Mouse (Mus musculus) stomach, embryonic 14.5 days (tissue): ENCODE measurements around the gene F3. TPM values are rescaled to one million over a fixed set of nuclear protein-coding genes. Genes with fewer than 3 reads are reported as not detected.

Source experiments
- ATAC-seq: fragments of 200-750 bp; cut with Nextera tagmentation; 2 replicates; pipeline ENCODE4 v1.8.0; 2017; ENCODE audit warnings: low read depth, moderate TSS enrichment; ENCODE audit not compliant: insufficient number of reproducible peaks, insufficient read depth, low FRiP score
- H3K27ac ChIP-seq: fragments of 300-500 bp; sonication (generic); 2 replicates; pipeline ENCODE4 v1.5.1; 2014; ENCODE audit warnings: mild to moderate bottlenecking, low read length, moderate library complexity, mixed read lengths
- H3K27me3 ChIP-seq: fragments of 300-500 bp; sonication (generic); 2 replicates; pipeline ENCODE4 v1.6.1; 2014; ENCODE audit warnings: low read length, control low read depth, mixed read lengths; ENCODE audit not compliant: control insufficient read depth, insufficient read depth
- H3K36me3 ChIP-seq: fragments of 300-500 bp; sonication (generic); 2 replicates; pipeline ENCODE4 v1.6.1; 2014; ENCODE audit warnings: mild to moderate bottlenecking, control low read depth, low read length, moderate library complexity, mixed read lengths; ENCODE audit not compliant: control insufficient read depth, insufficient read depth
- H3K4me1 ChIP-seq: fragments of 300-500 bp; sonication (generic); 2 replicates; pipeline ENCODE4 v1.6.1; 2014; ENCODE audit warnings: low read length, control low read depth, mixed read lengths; ENCODE audit not compliant: control insufficient read depth, insufficient read depth
- H3K4me2 ChIP-seq: fragments of 300-500 bp; sonication (generic); replicated peaks from 2 replicates; pipeline ENCODE4 v1.6.1; 2014; ENCODE audit warnings: low read depth, low read length, control low read depth
- H3K4me3 ChIP-seq: fragments of 300-500 bp; sonication (generic); 2 replicates; pipeline ENCODE4 v1.5.1; 2014; ENCODE audit warnings: low read depth, low read length, control low read depth
- H3K9ac ChIP-seq: fragments of 300-500 bp; sonication (generic); replicated peaks from 2 replicates; pipeline ENCODE4 v1.6.1; 2014; ENCODE audit warnings: low read depth, mild to moderate bottlenecking, control low read depth, low read length, moderate library complexity, mixed read lengths
- H3K9me3 ChIP-seq: fragments of 300-500 bp; sonication (generic); 2 replicates; pipeline ENCODE4 v1.6.1; 2016; ENCODE audit warnings: low read depth, low read length, control low read depth; ENCODE audit not compliant: control insufficient read depth
- WGBS: fragments of 180-500 bp; shearing (Covaris S2); extraction: QIAGEN DNeasy Blood & Tissue Kit; methylation state at CpG from one replicate; pipeline ENCODE4 v1.1.7; 2014; 5-methylcytosine and 5-hydroxymethylcytosine counted together
- polyA plus RNA-seq: library from polyadenylated mRNA; unstranded; fragments of >200 nt; fragmentation: Nextera tagmentation; extraction: Ambion mirVana; gene quantifications from 2 replicates; pipeline ENCODE4 v1.2.1, GENCODE M21; 2014

F3 gene
- polyA plus RNA-seq, 1 experiment from 2014 or later, result 22.3 TPM

GRCm38 (mm10) chr3:121713816-121714215 lies 9.5 kb upstream of the F3 start:
- H3K4me2 ChIP-seq, result no peak overlapping the region
- no peak for ATAC-seq
- no peak overlapping the region for H3K9ac ChIP-seq
- no peak overlapping the region for H3K4me3 ChIP-seq
- H3K36me3 ChIP-seq, result no peaks in the 10 kb centered on the region
- no peaks in the 10 kb centered on the region for H3K9me3 ChIP-seq
- H3K4me1 ChIP-seq, result 0 out of 2 replicates have a peak, but pooled peaks cover 8% of the 10 kb centered on the region
- H3K27ac ChIP-seq, result no peak overlapping the region
- 74% methylated on average over 8 of the region's 8 CpGs for whole genome bisulfite sequencing
- H3K27me3 ChIP-seq, result no peaks in the 10 kb centered on the region

DNA sequence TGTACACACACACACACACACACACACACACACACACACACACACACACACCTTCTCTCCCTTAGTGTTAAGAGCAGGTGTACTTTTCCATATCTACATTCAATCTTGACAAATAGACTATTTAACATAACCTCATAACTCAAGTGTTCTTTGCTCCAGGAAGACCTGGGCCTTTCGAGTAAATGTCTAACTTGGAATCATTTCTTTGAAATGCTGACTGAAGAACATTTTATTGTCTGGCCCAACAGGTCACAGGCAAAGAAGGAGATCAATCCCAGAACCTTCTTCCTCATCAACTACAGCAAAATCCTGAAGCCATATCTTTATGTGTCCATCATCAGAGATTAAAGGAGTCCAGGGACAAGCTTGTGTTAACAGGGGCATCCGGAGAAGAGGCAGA lies 8.9 kb upstream of the F3 start:
- 64% methylated on average over 2 of the region's 2 CpGs for WGBS
- 0 out of 2 replicates have a peak, but pooled peaks cover 8% of the 10 kb centered on the region for H3K4me1 ChIP-seq
- no peak overlapping the region for H3K9ac ChIP-seq
- no peaks in the 10 kb centered on the region for H3K36me3 ChIP-seq
- no peak overlapping the region for H3K4me3 ChIP-seq
- no peaks in the 10 kb centered on the region for H3K27me3 ChIP-seq
- no peak overlapping the region for H3K27ac ChIP-seq
- no peaks in the 10 kb centered on the region for H3K9me3 ChIP-seq
- no peak overlapping the region for H3K4me2 ChIP-seq
- ATAC-seq, result no peak

DNA sequence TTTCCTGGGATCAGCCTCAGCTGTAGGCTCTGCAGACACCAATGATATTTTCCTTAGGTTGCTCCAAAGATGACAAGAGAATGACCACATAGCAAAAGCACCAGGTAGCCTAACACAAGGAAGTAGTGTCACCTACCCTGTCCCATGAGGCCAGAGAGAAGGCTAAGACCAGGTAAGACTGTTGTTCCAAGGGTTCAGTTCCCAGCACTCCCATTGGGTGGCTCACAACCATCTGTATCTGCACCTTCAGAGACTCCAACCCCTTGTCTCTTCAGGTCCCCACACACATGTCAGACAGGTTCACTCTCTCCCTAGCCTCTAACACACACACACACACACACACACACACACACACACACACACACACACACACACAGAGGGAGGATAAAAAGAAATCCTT lies 8.0 kb upstream of the F3 start:
- no peak overlapping the region for H3K9ac ChIP-seq
- no peaks in the 10 kb centered on the region for H3K36me3 ChIP-seq
- H3K4me2 ChIP-seq, result no peak overlapping the region
- ATAC-seq, result no peak
- H3K4me3 ChIP-seq, result no peak overlapping the region
- H3K27ac ChIP-seq, result no peak overlapping the region
- H3K9me3 ChIP-seq, result no peaks in the 10 kb centered on the region
- 0 out of 2 replicates have a peak, but pooled peaks cover 8% of the 10 kb centered on the region for H3K4me1 ChIP-seq
- no peaks in the 10 kb centered on the region for H3K27me3 ChIP-seq

DNA sequence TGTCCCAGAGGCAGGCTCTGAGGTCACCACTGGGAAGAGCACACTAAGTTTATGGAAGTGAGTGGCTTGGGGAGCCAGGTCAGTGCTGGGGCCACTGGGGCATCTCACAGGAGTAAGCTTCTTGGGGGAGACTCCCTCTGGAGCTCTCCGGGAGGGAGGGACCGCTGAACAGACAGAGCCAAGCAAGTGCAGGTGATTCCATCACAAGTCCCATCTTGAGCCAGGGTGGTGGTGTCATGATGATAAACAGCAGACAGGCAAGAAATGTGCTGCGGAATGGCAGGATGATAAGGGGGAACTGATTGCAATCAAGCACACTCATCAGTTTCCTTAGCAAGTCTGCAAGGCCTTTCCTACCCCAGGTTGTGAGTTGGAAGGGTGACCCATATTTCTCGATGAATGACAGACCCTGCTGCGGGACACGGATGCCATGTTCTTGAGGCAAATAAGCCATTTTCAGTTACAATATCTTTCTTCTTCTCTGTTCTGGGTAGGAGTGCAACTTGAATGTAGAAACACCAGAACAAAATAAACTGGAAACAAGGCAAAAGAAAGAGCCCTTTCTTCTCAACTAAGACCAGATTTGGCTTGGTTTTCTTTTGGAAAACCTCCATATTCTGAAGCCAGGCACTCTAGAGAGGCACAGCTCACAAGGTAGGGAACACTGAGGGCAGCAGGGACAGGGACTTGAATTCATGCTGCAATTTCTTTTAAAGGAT lies 7.4 kb upstream of the F3 start:
- 0 out of 2 replicates have a peak, but pooled peaks cover 8% of the 10 kb centered on the region for H3K4me1 ChIP-seq

DNA sequence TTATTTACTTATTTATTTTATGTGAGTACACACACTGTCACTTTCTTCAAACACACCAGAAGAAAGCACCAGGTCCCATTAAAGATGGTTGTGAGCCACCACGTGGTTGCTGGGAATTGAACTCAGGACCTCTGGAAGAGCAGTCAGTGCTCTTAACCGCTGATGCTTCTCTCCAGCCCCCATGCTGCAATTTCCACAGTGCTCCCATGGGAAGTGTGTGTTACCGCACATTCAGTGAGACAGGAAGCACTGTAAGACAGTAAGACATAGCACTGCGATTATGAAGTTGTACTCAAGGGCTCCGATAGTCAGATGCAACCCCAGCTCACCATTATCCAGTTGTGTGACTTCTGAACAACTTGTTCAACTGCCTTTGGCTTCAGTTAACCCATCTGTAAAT lies 6.9 kb upstream of the F3 start:
- no peaks in the 10 kb centered on the region for H3K9me3 ChIP-seq
- ATAC-seq, result no peak
- no peak overlapping the region for H3K9ac ChIP-seq
- 83% methylated on average over 5 of the region's 5 CpGs for WGBS
- H3K4me2 ChIP-seq, result no peak overlapping the region
- no peak overlapping the region for H3K27ac ChIP-seq
- H3K4me3 ChIP-seq, result no peak overlapping the region
- no peaks in the 10 kb centered on the region for H3K36me3 ChIP-seq
- no peaks in the 10 kb centered on the region for H3K27me3 ChIP-seq
- 0 out of 2 replicates have a peak, but pooled peaks cover 8% of the 10 kb centered on the region for H3K4me1 ChIP-seq

More for the DNA sequence above, 7.4 kb upstream of the F3 start:
- no peaks in the 10 kb centered on the region for H3K27me3 ChIP-seq
- no peaks in the 10 kb centered on the region for H3K9me3 ChIP-seq
- H3K36me3 ChIP-seq, result no peaks in the 10 kb centered on the region
- WGBS, result 53% methylated on average over 6 of the region's 6 CpGs
- no peak overlapping the region for H3K4me2 ChIP-seq
- no peak for ATAC-seq
- H3K4me3 ChIP-seq, result no peak overlapping the region
- no peak overlapping the region for H3K9ac ChIP-seq
- no peak overlapping the region for H3K27ac ChIP-seq

GRCm38 (mm10) chr3:121718679-121719078 lies 4.7 kb upstream of the F3 start:
- Histone ChIP-seq H3K4me2 (no peak overlapping the region), H3K27me3 (no peaks in the 10 kb centered on the region), H3K9me3 (no peaks in the 10 kb centered on the region), H3K9ac (no peak overlapping the region), H3K4me1 (peaks cover 3% of the 10 kb centered on the region; the same call in 1 of the 2 replicates), H3K4me3 (no peak overlapping the region), H3K36me3 (no peaks in the 10 kb centered on the region), H3K27ac (no peak overlapping the region)
- WGBS, result 79% methylated on average over 8 of the region's 8 CpGs
- no peak for ATAC-seq

DNA sequence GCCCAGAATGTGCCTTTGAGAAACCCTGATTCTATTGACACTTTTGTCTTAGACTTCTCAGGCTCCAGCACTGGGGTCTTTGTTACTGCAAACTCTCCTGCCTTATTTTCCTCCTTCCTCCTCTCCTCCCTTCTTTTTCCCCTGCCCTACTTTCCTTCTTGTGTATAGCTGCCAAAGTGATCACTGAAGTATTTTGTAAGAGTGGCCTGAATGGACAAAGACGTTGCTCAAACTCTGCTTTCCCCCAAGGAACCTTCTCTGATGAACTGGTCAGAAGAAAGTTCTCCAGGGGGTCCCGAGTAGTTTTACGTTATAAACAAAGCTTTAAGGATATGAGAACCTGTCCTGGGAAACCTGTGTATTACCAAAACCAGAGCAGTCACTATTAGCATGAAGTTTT lies 3.6 kb upstream of the F3 start:
- 76% methylated on average over 3 of the region's 3 CpGs for WGBS
- Histone ChIP-seq H3K27ac (no peak overlapping the region), H3K4me1 (peaks cover 11% of the 10 kb centered on the region), H3K4me3 (no peak overlapping the region), H3K27me3 (no peaks in the 10 kb centered on the region), H3K36me3 (no peaks in the 10 kb centered on the region), H3K9me3 (no peaks in the 10 kb centered on the region), H3K9ac (no peak overlapping the region), H3K4me2 (no peak overlapping the region)
- ATAC-seq, result no peak

GRCm38 (mm10) chr3:121720801-121721690 lies 2.3 kb upstream of the F3 start:
- no peaks in the 10 kb centered on the region for H3K36me3 ChIP-seq
- no peak overlapping the region for H3K4me2 ChIP-seq
- no peak overlapping the region for H3K4me3 ChIP-seq
- H3K9me3 ChIP-seq, result no peaks in the 10 kb centered on the region
- no peak overlapping the region for H3K27ac ChIP-seq
- 39% methylated on average over 14 of the region's 14 CpGs for WGBS
- peaks cover 14% of the 10 kb centered on the region for H3K4me1 ChIP-seq
- no peaks in the 10 kb centered on the region for H3K27me3 ChIP-seq
- no peak overlapping the region for H3K9ac ChIP-seq
- no peak for ATAC-seq
